Mouse (Mus musculus): ENCODE measurements around the gene Lypd6b. TPM values are rescaled to one million over a fixed set of nuclear protein-coding genes. Genes with fewer than 3 reads are reported as not detected.

Lypd6b gene
- total RNA-seq (2014; fragmentation: Nextera tagmentation) (not detected in 2 replicates), total RNA-seq (2017) (0.95 TPM in 1 of 2 replicates, not detected in the other)

GRCm38 (mm10) chr2:49787376-49788050, at the start of gene Lypd6b:
Gene Lypd6b (plus strand): TSS chr2:49787688.
- peak; percentile 39; the same call in 1 of the 2 replicates for ATAC-seq (replicated peaks; ENCODE audit: low FRiP score, low TSS enrichment, poor library complexity, severe bottlenecking)

GRCm38 (mm10) chr2:49739046-49739445, 48.4 kb upstream of the Lypd6b start:
- ATAC-seq (replicated peaks; ENCODE audit: low FRiP score, low TSS enrichment, poor library complexity, severe bottlenecking) = no peak

GRCm38 (mm10) chr2:49741026-49741425, 46.5 kb upstream of the Lypd6b start:
- no peak for ATAC-seq (replicated peaks; ENCODE audit: low FRiP score, low TSS enrichment, poor library complexity, severe bottlenecking)

- ATAC-seq (replicated peaks; ENCODE audit: low FRiP score, low TSS enrichment, poor library complexity, severe bottlenecking) = no peak
These were observed 45.4 kb upstream of the Lypd6b start for GRCm38 (mm10) chr2:49741895-49742734.

GRCm38 (mm10) chr2:49742919-49743318, 44.6 kb upstream of the Lypd6b start:
- no peak for ATAC-seq (replicated peaks; ENCODE audit: low FRiP score, low TSS enrichment, poor library complexity, severe bottlenecking)

- no peak for ATAC-seq (replicated peaks; ENCODE audit: low FRiP score, low TSS enrichment, poor library complexity, severe bottlenecking)
These were observed 43.7 kb upstream of the Lypd6b start for GRCm38 (mm10) chr2:49743775-49744174.

- no peak for ATAC-seq (replicated peaks; ENCODE audit: low FRiP score, low TSS enrichment, poor library complexity, severe bottlenecking)
These were observed 43.0 kb upstream of the Lypd6b start for GRCm38 (mm10) chr2:49744251-49745093.

GRCm38 (mm10) chr2:49745094-49745781, 42.2 kb upstream of the Lypd6b start:
- no peak for ATAC-seq (replicated peaks; ENCODE audit: low FRiP score, low TSS enrichment, poor library complexity, severe bottlenecking)

GRCm38 (mm10) chr2:49746947-49747346, 40.5 kb upstream of the Lypd6b start:
- ATAC-seq (replicated peaks; ENCODE audit: low FRiP score, low TSS enrichment, poor library complexity, severe bottlenecking) = no peak

GRCm38 (mm10) chr2:49747670-49748069, 39.8 kb upstream of the Lypd6b start:
- ATAC-seq (replicated peaks; ENCODE audit: low FRiP score, low TSS enrichment, poor library complexity, severe bottlenecking) = no peak

- ATAC-seq (replicated peaks; ENCODE audit: low FRiP score, low TSS enrichment, poor library complexity, severe bottlenecking) = peak; percentile 56
These were observed 38.7 kb upstream of the Lypd6b start for GRCm38 (mm10) chr2:49748628-49749342.

GRCm38 (mm10) chr2:49749730-49750576, 37.5 kb upstream of the Lypd6b start:
- no peak for ATAC-seq (replicated peaks; ENCODE audit: low FRiP score, low TSS enrichment, poor library complexity, severe bottlenecking)

- no peak for ATAC-seq (replicated peaks; ENCODE audit: low FRiP score, low TSS enrichment, poor library complexity, severe bottlenecking)
These were observed 35.8 kb upstream of the Lypd6b start for GRCm38 (mm10) chr2:49751544-49752210.

GRCm38 (mm10) chr2:49752211-49752607, 35.3 kb upstream of the Lypd6b start:
- no peak for ATAC-seq (replicated peaks; ENCODE audit: low FRiP score, low TSS enrichment, poor library complexity, severe bottlenecking)

- ATAC-seq (replicated peaks; ENCODE audit: low FRiP score, low TSS enrichment, poor library complexity, severe bottlenecking) = no peak
These were observed 34.4 kb upstream of the Lypd6b start for GRCm38 (mm10) chr2:49753062-49753461.

GRCm38 (mm10) chr2:49755054-49755453, 32.4 kb upstream of the Lypd6b start:
- ATAC-seq (replicated peaks; ENCODE audit: low FRiP score, low TSS enrichment, poor library complexity, severe bottlenecking) = peak; percentile 77

- no peak for ATAC-seq (replicated peaks; ENCODE audit: low FRiP score, low TSS enrichment, poor library complexity, severe bottlenecking)
These were observed 29.9 kb upstream of the Lypd6b start for GRCm38 (mm10) chr2:49757616-49758015.

All from megakaryocyte-erythroid progenitor cell, adult 5-6 weeks (primary cell).